Mouse (Mus musculus) stomach, postnatal 0 days (tissue): ENCODE data around the gene Tmem218.

Experiments
- CTCF ChIP-seq: IDR thresholded peaks from 2 replicates; pipeline ENCODE4 v1.5.1; 2016; ENCODE audit warnings: antibody characterized with exemption, low read depth, mild to moderate bottlenecking, moderate library complexity
- EP300 ChIP-seq: optimal IDR thresholded peaks from 2 replicates; pipeline ENCODE3; 2016; ENCODE audit warnings: antibody characterized with exemption

DNA sequence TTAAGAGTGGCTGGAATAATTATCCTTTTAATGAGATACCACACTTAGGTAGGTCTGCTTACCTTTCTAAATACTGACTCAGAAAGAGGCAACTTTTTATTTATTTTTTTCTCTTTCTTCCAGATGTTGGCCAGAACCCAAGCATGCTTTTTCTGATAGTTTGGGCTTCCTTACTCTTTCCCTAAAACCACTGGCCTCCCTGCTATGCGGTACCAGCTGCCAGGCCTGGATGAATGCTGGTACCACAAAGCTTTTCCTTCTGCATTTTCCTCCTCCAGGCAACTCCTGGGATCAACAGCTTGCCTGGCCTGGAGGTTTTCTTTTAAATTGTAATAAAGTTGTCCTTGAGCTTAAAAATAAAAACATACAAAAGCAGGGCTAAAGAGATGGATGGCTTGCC lies 17.6 kb downstream of the Tmem218 start:
- no peak for TF ChIP-seq CTCF
- TF ChIP-seq EP300: no peak
